Mouse (Mus musculus) lung, postnatal 14 days (tissue): Measurements from ENCODE around the gene Exosc10.
A peak's percentile ranks its signal among the peaks of the same experiment; 100 is the strongest.

ENCODE experiments used
- DNase-seq: peaks from one replicate; pipeline ENCODE4 v3.0.0; 2021

Gene Exosc10

GRCm38 (mm10) chr4:148610631-148611364 is 52.6 kb downstream of the Exosc10 start:
- no peak for DNase-seq

DNA sequence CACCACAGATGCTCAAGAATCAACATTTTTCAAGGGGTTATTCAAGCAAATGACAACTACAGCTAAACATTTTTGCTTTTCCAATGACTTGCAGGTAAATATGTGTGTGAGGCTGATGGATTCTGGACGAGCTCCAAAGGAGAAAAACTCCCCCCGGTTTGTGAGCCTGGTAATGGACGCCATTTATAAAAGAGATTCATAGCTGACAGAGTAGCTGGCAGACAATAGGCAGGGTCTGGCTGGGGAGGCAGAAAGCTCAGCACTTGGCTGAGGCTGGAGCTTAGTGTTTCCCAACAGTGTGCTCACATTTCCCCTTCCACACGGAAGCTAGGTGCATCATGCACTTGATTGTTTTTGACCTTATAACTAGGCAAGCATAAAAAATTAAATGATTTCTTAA is 54.3 kb downstream of the Exosc10 start:
- DNase-seq: no peak

- no peak for DNase-seq
These were observed 55.5 kb downstream of the Exosc10 start for GRCm38 (mm10) chr4:148613738-148614137.

GRCm38 (mm10) chr4:148619805-148620204 is 61.6 kb downstream of the Exosc10 start:
- DNase-seq: no peak

GRCm38 (mm10) chr4:148620718-148621117 is 62.5 kb downstream of the Exosc10 start:
- no peak for DNase-seq

DNA sequence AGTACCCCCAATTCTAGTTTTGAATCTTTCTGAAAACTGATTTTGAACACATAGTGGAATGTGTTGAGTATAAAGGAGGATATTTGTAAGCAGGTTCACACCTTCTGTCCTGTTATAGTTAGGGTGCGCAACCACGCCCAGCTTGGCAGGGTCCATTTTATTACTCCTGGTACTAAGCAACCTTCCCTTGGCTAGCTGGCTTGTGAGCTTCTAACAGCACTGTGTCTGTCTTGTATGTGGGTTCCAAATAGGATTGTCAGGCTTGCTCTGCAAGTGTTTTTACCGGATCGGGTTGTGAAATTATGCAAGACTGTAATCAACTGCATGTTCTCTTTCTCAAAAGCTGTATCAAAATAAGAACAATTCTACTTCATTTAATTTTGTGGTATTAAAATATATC is 64.3 kb downstream of the Exosc10 start:
- DNase-seq: no peak

DNA sequence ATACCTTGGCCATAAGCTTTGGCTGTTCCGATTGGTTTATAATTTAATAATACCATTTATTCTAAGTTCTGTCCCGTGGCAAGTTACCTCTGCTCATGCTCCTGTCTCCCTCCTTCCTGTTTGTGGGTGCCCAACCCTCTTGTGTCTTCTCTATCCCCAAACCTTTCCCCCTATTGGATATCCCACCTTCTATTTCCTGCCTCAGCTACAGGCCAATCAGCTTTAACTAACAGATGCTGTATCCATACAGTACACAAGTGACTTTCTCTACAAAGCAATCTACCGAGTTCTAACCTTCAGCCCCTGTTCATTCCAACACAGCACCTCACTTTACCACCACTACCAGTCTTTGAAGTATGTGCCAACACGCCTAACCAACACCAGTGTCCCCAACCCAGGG is 65.4 kb downstream of the Exosc10 start:
- no peak for DNase-seq

- DNase-seq: no peak
These were observed 66.8 kb downstream of the Exosc10 start for GRCm38 (mm10) chr4:148625010-148625409.

- no peak for DNase-seq
These were observed 67.8 kb downstream of the Exosc10 start for GRCm38 (mm10) chr4:148625756-148626622.

DNA sequence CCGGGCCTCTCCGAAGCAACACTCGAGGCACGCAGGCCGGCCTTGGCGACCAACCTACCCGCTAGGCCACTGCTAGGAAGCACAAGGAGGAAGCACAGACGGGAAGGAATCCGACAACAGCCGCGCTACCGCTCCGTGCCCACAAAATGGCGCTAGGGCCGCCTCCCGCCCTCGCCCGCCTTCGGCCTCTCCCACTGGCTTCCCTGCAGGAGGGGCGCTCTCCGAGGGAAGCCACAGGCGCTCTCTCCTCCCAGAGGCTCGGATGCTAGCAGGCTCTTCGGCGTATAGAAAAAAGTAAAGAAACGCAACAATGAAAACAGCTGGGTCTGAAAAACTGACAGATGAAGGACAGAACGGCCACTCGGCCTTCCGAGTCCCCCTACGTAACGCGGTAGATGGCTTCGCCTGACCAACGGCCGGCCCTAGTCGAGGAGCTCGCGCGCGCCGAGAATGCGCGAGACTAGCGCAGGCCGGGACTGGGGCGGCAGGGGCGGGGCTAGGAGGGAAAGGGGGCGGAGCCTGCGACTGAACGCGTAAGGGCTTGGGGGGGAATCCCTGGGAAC is 68.5 kb downstream of the Exosc10 start, which contains the start of gene Tardbp:
Gene Tardbp (minus strand): TSS at position 397 of the 563 bp plus-strand sequence.
- peak; percentile 99 for DNase-seq

DNA sequence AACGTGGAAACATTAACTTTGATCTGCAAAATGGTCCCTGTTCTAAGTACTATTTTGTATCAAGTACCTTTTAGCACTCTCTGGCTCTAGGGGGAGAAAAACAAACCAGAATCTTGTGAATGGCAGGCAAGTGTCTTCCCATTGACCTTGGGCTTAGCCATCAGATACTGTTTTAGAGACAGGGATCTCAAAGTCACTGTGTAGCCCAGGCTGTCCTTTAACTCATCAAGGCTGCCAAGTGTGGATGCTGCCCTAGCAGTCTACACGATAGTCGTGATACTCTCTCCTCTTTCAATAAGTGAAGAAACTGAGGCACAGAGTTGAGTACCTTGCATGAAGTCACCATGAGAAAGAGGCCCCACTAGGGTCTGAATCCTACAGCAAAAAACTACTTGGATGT is 69.0 kb downstream of the Exosc10 start:
- DNase-seq: no peak
